31 mouse cellular contexts compared by ENCODE assay signal in genomic region chr4:133846625-133847024, GRCm38 (mm10).
"Had no signal": no experiment of that assay in that cellular context is flagged by ENCODE, and none has a peak within 500 bp of the region (broad histone marks: within the 10 kb centered on the region; RNA-seq: fewer than 3 reads in every experiment).

No protein-coding gene starts in this region.

- DNase-seq: heart, postnatal 10 days; heart, postnatal 14 days; heart, postnatal 36 days; heart, postnatal 4 days; kidney, adult 11 months; kidney, adult 18-20 months; kidney, adult 2 months; kidney, adult 8-10 months; kidney, adult 9 months; kidney, postnatal 14 days; kidney, postnatal 25 days; kidney, postnatal 36 days; kidney, postnatal 4 days; layer of hippocampus, adult 9-11 months; layer of hippocampus, postnatal 36 days had no signal

- H3K4me1 ChIP-seq: heart, embryonic 10.5 days; heart, embryonic 12.5 days; heart, embryonic 13.5 days; heart, embryonic 15.5 days; hindbrain, embryonic 10.5 days; hindbrain, embryonic 12.5 days; hindbrain, embryonic 13.5 days; hindbrain, embryonic 15.5 days had no signal

- H3K27me3 ChIP-seq: heart, embryonic 12.5 days; heart, embryonic 13.5 days; heart, embryonic 15.5 days; hindbrain, embryonic 12.5 days; hindbrain, embryonic 13.5 days; hindbrain, embryonic 15.5 days; intestine, embryonic 15.5 days; kidney, embryonic 15.5 days had no signal

- H3K9me3 ChIP-seq: heart, embryonic 10.5 days; heart, embryonic 12.5 days; heart, embryonic 13.5 days; heart, embryonic 15.5 days; hindbrain, embryonic 10.5 days; hindbrain, embryonic 12.5 days; hindbrain, embryonic 13.5 days; hindbrain, embryonic 15.5 days; intestine, embryonic 15.5 days; kidney, embryonic 15.5 days had no signal

- H3K4me3 ChIP-seq: heart, embryonic 10.5 days; heart, embryonic 12.5 days; heart, embryonic 13.5 days; heart, embryonic 15.5 days; hindbrain, embryonic 10.5 days; hindbrain, embryonic 12.5 days; hindbrain, embryonic 13.5 days; hindbrain, embryonic 15.5 days; intestine, embryonic 15.5 days; kidney, embryonic 15.5 days; layer of hippocampus, adult 2 months; left cerebral cortex, adult 2 months had no signal

- H3K9ac ChIP-seq: heart, embryonic 12.5 days; heart, embryonic 13.5 days; heart, embryonic 15.5 days; hindbrain, embryonic 12.5 days; hindbrain, embryonic 13.5 days; hindbrain, embryonic 14.5 days; hindbrain, embryonic 15.5 days; intestine, embryonic 15.5 days; kidney, embryonic 15.5 days had no signal

- H3K27ac ChIP-seq: heart, embryonic 10.5 days; heart, embryonic 13.5 days; heart, embryonic 15.5 days; hindbrain, embryonic 10.5 days; hindbrain, embryonic 12.5 days; hindbrain, embryonic 13.5 days; hindbrain, embryonic 14.5 days; hindbrain, embryonic 15.5 days; hindbrain, postnatal 0 days; intestine, embryonic 15.5 days; kidney, embryonic 15.5 days; kidney, postnatal 0 days; layer of hippocampus, adult 2 months; left cerebral cortex, adult 2 months had no signal

- H3K4me2 ChIP-seq: heart, embryonic 11.5 days; heart, embryonic 12.5 days; heart, embryonic 13.5 days; heart, embryonic 15.5 days; hindbrain, embryonic 12.5 days; hindbrain, embryonic 13.5 days; hindbrain, embryonic 14.5 days; hindbrain, embryonic 15.5 days; intestine, embryonic 15.5 days; kidney, embryonic 15.5 days had no signal
